ENCODE assay signal across 9 mouse cellular contexts in genomic region chr19:3668551-3668950, GRCm38 (mm10). TPM values are rescaled to one million over a fixed set of nuclear protein-coding genes. Genes with fewer than 3 reads are reported as not detected.
DNase-seq lines count a peak whose midpoint lies in the region; ATAC-seq and TF ChIP-seq lines count a peak whose summit lies in the region.
"Had no signal": no experiment of that assay in that cellular context is flagged by ENCODE, and none has a peak within 500 bp of the region (broad histone marks: within the 10 kb centered on the region; RNA-seq: fewer than 3 reads in every experiment).

No protein-coding gene starts in this region.

- ATAC-seq in hindbrain, embryonic 16.5 days: no peak
- no peak for ATAC-seq in hindbrain, embryonic 11.5 days (ENCODE audit: low FRiP score)
- no peak for ATAC-seq in limb, embryonic 13.5 days (ENCODE audit: low FRiP score, low read depth)
- ATAC-seq: forebrain, embryonic 14.5 days had no signal

- H3K27me3 ChIP-seq in hindbrain, embryonic 16.5 days (replicated peaks; ENCODE audit: control insufficient read depth, insufficient read depth, low read length): no peaks in the 10 kb centered on the region
- no peaks in the 10 kb centered on the region for H3K27me3 ChIP-seq in hindbrain, embryonic 11.5 days (ENCODE audit: control insufficient read depth, insufficient read depth, low read length)
- H3K27me3 ChIP-seq in thymus, adult 2 months (ENCODE audit: control insufficient read depth, insufficient read depth, low read length): no peaks in the 10 kb centered on the region
- no peaks in the 10 kb centered on the region for H3K27me3 ChIP-seq in limb, embryonic 13.5 days

- no peak overlapping the region for H3K9ac ChIP-seq in hindbrain, embryonic 16.5 days (ENCODE audit: low read depth, low read length)
- no peak overlapping the region for H3K9ac ChIP-seq in hindbrain, embryonic 11.5 days (ENCODE audit: low read depth, low read length)
- 0 out of 2 replicates have a peak overlapping the region, but pooled peaks have one; percentile 26 for H3K9ac ChIP-seq in limb, embryonic 13.5 days

- DNase-seq in hindbrain, embryonic 11.5 days (ENCODE audit: low spot score): no peak
- no peak for DNase-seq in thymus, adult 2 months
- no peak for DNase-seq in thymus, postnatal 14 days
- no peak for DNase-seq in yolk sac, embryonic 10.5 days (ENCODE audit: low spot score)
- no peak for DNase-seq in spleen, adult 18-20 months
- no peak for DNase-seq in adrenal gland, postnatal 4 days (ENCODE audit: low spot score in 2 of 2)

- H3K9me3 ChIP-seq in hindbrain, embryonic 16.5 days (ENCODE audit: control insufficient read depth, low read length): no peaks in the 10 kb centered on the region
- no peaks in the 10 kb centered on the region for H3K9me3 ChIP-seq in hindbrain, embryonic 11.5 days (ENCODE audit: control insufficient read depth, low read length)
- no peaks in the 10 kb centered on the region for H3K9me3 ChIP-seq in limb, embryonic 13.5 days

- peaks cover 2% of the 10 kb centered on the region for H3K4me1 ChIP-seq in hindbrain, embryonic 16.5 days (ENCODE audit: control insufficient read depth, insufficient read depth, low read depth, low read length)
- no peaks in the 10 kb centered on the region for H3K4me1 ChIP-seq in hindbrain, embryonic 11.5 days (replicated peaks; ENCODE audit: control insufficient read depth, insufficient read depth, low read length)
- H3K4me1 ChIP-seq in thymus, adult 2 months (replicated peaks; ENCODE audit: control insufficient read depth, insufficient read depth, low read length): peaks cover 55% of the 10 kb centered on the region
- H3K4me1 ChIP-seq in limb, embryonic 13.5 days: peaks cover 61% of the 10 kb centered on the region

- no peaks in the 10 kb centered on the region for H3K36me3 ChIP-seq in hindbrain, embryonic 16.5 days (ENCODE audit: control insufficient read depth, insufficient read depth, low read length)
- no peaks in the 10 kb centered on the region for H3K36me3 ChIP-seq in hindbrain, embryonic 11.5 days (ENCODE audit: control insufficient read depth, insufficient read depth, low read length)
- no peaks in the 10 kb centered on the region for H3K36me3 ChIP-seq in thymus, adult 2 months (ENCODE audit: control insufficient read depth, insufficient read depth, low read length)
- H3K36me3 ChIP-seq in limb, embryonic 13.5 days: peaks cover 21% of the 10 kb centered on the region

- H3K27ac ChIP-seq in hindbrain, embryonic 16.5 days (ENCODE audit: low read depth, low read length): peak overlapping the region; percentile 45; the same call in 1 of the 2 replicates
- H3K27ac ChIP-seq in hindbrain, embryonic 11.5 days (ENCODE audit: low read depth, low read length): no peak overlapping the region
- H3K27ac ChIP-seq in thymus, adult 2 months (ENCODE audit: control insufficient read depth, insufficient read depth, low read length): peak overlapping the region; percentile 2; the same call in 1 of the 2 replicates
- H3K27ac ChIP-seq in limb, embryonic 13.5 days: peak overlapping the region; percentile 75; the same call in 1 of the 2 replicates

- no peak overlapping the region for H3K4me3 ChIP-seq in hindbrain, embryonic 16.5 days (ENCODE audit: low read length)
- H3K4me3 ChIP-seq in hindbrain, embryonic 11.5 days (ENCODE audit: low read depth, low read length): no peak overlapping the region
- no peak overlapping the region for H3K4me3 ChIP-seq in thymus, adult 2 months (ENCODE audit: control insufficient read depth, insufficient read depth, low read length)
- no peak overlapping the region for H3K4me3 ChIP-seq in limb, embryonic 13.5 days

- no peak for TF ChIP-seq CTCF in thymus, adult 2 months (IDR thresholded peaks at IDR 0.05; ENCODE audit: borderline replicate concordance, control insufficient read depth, extremely low read depth, insufficient read depth, low read length, poor library complexity)

- WGBS in hindbrain, embryonic 16.5 days: 73% methylated on average over 10 of the region's 10 CpGs
- 81% methylated on average over 10 of the region's 10 CpGs for WGBS in hindbrain, embryonic 11.5 days
- 50% methylated on average over 10 of the region's 10 CpGs for WGBS in thymus, adult 2 months
- 77% methylated on average over 10 of the region's 10 CpGs for WGBS in limb, embryonic 13.5 days

- no peak for TF ChIP-seq POLR2A in thymus, adult 2 months (IDR thresholded peaks at IDR 0.05; ENCODE audit: control insufficient read depth, extremely low read depth, insufficient read depth, low read length, poor library complexity)

- H3K4me2 ChIP-seq in hindbrain, embryonic 16.5 days (ENCODE audit: low read length): no peak overlapping the region
- H3K4me2 ChIP-seq in hindbrain, embryonic 11.5 days (replicated peaks; ENCODE audit: low read depth, low read length): no peak overlapping the region
- H3K4me2 ChIP-seq in limb, embryonic 13.5 days (replicated peaks): no peak overlapping the region

RNA-seq across cellular contexts. Expression of gene Lrp5, which starts 17.8 kb away (rescaled TPM):
- 1.3 and 1.5 TPM in 2 replicates for polyA plus RNA-seq in hindbrain, embryonic 16.5 days (2015; fragmentation: Nextera tagmentation; extraction: Ambion mirVana)
- polyA plus RNA-seq in hindbrain, embryonic 11.5 days (2014; fragmentation: Nextera tagmentation; extraction: Ambion mirVana): 3.0 and 5.1 TPM in 2 replicates
- polyA plus RNA-seq in thymus, adult 2 months (2012; rRNA removed): 35.9 and 48.9 TPM in 2 replicates
- polyA plus RNA-seq in limb, embryonic 13.5 days (2015; fragmentation: Nextera tagmentation; extraction: Ambion mirVana): 7.1 and 7.7 TPM in 2 replicates
- 100 to 1,000 TPM; 109 to 117 TPM for total RNA-seq in adrenal gland, postnatal 4 days (2021)

RNA-seq across cellular contexts. Expression of gene 1810055G02Rik, which starts 39.5 kb away (rescaled TPM):
- polyA plus RNA-seq in hindbrain, embryonic 16.5 days (2015; fragmentation: Nextera tagmentation; extraction: Ambion mirVana): 42.1 and 44.8 TPM in 2 replicates
- 39.4 and 41.8 TPM in 2 replicates for polyA plus RNA-seq in hindbrain, embryonic 11.5 days (2014; fragmentation: Nextera tagmentation; extraction: Ambion mirVana)
- polyA plus RNA-seq in thymus, adult 2 months (2012; rRNA removed): 24.8 and 25.2 TPM in 2 replicates
- 50.3 and 54.4 TPM in 2 replicates for polyA plus RNA-seq in limb, embryonic 13.5 days (2015; fragmentation: Nextera tagmentation; extraction: Ambion mirVana)
- 10 to 100 TPM; 23.7 to 23.9 TPM for total RNA-seq in adrenal gland, postnatal 4 days (2021)
